Mouse (Mus musculus) cerebral cortex, adult 2 months (tissue): ENCODE measurements around the gene Ly6g5b.

Source experiments
- WGBS: fragments of 180-500 bp; shearing (Covaris S2); methylation state at CpG from one replicate; pipeline ENCODE4 v1.1.7; 2018; 5-methylcytosine and 5-hydroxymethylcytosine counted together

Ly6g5b gene

DNA sequence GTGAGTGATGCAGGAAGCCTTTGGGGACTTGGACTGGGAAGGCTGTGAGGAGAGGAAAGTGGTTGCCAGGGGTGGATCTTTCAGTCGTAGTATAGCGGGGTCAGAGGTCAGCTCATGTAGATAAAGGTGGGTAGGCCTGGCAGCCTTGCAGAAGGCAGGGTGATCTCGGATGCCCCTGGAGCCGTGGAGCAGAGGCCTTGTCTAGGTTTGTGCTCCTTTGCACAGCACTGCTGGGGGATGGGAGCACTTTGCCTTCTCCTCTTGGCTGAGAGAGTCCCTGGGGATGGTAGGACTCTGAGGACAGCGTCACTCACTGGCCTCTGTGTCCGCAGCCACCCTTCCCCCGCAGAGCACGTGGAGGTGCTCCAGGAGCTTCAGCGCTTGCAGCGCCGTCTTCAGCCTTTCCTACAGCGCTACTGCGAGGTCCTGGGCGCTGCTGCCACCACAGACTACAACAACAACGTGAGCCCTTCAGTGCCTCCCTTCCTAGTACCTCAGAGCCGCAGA lies 25.3 kb upstream of the Ly6g5b start:
- WGBS: 79% methylated on average over 16 of the region's 16 CpGs

- WGBS: 85% methylated on average over 3 of the region's 3 CpGs
These were observed 24.0 kb upstream of the Ly6g5b start for GRCm38 (mm10) chr17:35139269-35139668.

DNA sequence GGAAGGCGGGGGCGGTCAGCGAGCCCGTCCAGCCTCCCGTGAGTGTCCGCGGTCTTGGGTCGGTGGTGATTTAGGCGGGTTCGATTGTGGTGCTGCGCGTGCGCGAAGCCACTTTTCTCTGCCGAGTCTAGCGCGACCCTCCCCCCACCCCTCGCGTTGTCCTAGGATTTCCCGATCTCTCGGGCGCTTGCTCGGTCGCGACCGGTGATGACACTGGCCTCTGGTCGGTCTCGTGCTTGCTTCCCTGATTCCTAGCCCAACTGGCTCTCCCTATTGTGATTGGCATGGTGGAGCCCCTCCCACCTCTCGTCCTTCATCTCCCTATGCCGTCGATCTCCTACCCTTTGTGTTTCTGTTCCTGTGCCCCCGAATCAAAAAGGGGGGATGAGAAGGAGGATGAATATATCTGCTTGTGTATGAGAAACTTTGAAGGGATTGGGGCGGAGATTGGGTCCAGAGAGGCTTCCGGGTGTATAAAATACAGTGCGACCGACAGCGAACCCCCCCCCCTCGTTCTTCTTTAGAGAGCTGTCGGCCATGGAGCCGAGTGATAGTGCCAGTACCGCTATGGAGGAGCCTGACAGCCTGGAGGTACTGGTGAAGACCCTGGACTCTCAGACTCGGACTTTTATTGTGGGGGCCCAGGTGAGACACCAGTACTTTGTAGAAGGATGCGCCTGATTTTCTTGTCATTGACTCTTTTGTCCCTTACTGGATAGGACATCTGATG lies 20.5 kb upstream of the Ly6g5b start:
- under 1% methylated on average over 42 of the region's 43 CpGs for WGBS

- under 1% methylated on average over 65 of the region's 66 CpGs for WGBS
These were observed 19.8 kb upstream of the Ly6g5b start, which contains the start of gene Bag6 for GRCm38 (mm10) chr17:35134801-35135590. Bag6 (plus strand) TSS chr17:35135178.

DNA sequence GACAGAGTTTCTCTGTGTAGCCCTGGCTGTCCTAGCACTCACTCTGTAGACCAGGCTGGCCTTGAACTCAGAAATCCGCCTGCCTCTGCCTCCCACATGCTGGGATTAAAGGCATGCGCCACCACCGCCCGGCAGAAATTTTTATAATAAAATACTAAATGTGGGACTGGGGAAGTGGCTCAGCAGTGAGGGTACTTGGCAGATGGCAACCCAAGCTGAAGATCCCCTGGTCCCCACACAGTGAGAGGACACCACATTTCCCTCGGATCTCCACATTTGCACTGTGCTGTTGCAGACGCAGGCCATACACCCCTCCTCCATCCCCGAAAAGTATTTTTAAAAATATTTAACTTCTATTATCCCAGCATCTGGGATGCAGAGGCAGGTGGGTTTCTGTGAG lies 18.3 kb upstream of the Ly6g5b start:
- WGBS: 95% methylated on average over 7 of the region's 7 CpGs

- 75% methylated on average over 3 of the region's 3 CpGs for WGBS
These were observed 16.9 kb upstream of the Ly6g5b start for GRCm38 (mm10) chr17:35132174-35132560.

GRCm38 (mm10) chr17:35131500-35132173 lies 16.4 kb upstream of the Ly6g5b start, which contains the start of gene Apom:
Apom (minus strand) TSS chr17:35132050.
- 79% methylated on average over 15 of the region's 15 CpGs for WGBS

GRCm38 (mm10) chr17:35131038-35131437 lies 15.8 kb upstream of the Ly6g5b start:
- 75% methylated on average over 8 of the region's 8 CpGs for WGBS

- WGBS: 79% methylated on average over 11 of the region's 11 CpGs
These were observed 13.8 kb upstream of the Ly6g5b start for GRCm38 (mm10) chr17:35128996-35129395.

DNA sequence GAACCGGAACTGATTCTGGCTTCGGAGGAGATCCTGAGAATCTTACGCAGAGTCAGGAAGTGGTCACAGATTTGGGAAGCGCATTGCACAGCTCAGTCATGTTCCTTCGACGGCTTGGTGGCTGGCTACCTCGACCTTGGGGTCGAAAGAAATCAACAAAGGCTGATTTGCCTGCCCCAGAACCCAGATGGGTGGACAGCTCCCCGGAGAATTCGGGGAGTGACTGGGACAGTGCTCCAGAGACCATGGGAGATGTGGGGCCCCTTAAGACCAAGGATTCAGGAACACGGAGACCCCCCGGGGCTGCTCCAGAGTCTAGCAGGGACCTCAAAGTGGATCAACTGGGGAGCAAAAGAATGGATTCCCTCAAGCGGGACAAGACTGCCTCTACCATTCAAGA lies 11.8 kb upstream of the Ly6g5b start:
- 65% methylated on average over 13 of the region's 13 CpGs for WGBS

GRCm38 (mm10) chr17:35126206-35126611 lies 11.0 kb upstream of the Ly6g5b start, which contains the start of gene D17H6S53E:
D17H6S53E (plus strand) TSS chr17:35126373.
- under 1% methylated on average over 36 of the region's 36 CpGs for WGBS

- 25% methylated on average over 6 of the region's 6 CpGs for WGBS
These were observed 10.3 kb upstream of the Ly6g5b start for GRCm38 (mm10) chr17:35125578-35125977.

DNA sequence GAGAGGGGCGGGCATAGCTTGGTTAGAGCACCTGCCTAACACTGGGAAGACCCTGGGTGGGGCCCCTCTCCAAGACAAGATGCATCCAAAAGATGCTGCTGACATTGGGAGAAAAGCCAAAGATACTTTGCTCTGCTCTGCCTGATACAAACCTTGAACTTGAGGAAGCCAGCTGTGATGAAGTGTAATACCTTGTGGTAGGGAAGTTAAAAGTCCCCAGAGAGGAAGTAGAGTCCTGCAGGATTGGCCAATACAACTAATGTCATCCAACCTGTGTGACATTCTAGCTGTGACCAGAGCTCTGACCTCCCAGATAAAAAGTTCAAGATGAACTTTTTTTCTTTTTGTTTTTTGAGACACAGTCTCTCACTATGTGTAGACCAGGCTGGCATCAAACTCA lies 9.9 kb upstream of the Ly6g5b start:
- 94% methylated on average over 1 of the region's 1 CpGs for WGBS

- 91% methylated on average over 12 of the region's 12 CpGs for WGBS
These were observed 9.2 kb upstream of the Ly6g5b start for GRCm38 (mm10) chr17:35124261-35124896.

DNA sequence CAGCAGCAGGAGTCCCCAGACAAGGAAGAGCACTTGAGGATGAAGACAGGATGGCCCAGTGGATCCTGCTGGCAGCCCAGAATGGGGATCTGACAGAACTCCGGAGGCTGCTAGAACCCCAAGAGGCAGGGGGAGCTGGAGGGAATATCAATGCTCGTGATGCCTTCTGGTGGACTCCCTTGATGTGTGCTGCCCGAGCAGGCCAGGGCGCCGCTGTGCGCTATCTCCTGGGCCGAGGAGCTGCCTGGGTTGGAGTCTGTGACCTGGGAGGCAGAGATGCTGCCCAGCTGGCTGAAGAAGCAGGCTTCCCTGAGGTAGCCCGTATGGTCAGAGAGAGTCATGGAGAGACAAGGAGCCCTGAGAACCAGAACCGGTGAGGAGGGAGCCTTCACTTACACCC lies 8.1 kb upstream of the Ly6g5b start:
- 89% methylated on average over 9 of the region's 9 CpGs for WGBS

GRCm38 (mm10) chr17:35121871-35122303 lies 6.7 kb upstream of the Ly6g5b start, which contains the start of gene Csnk2b:
Csnk2b (minus strand) TSS chr17:35122053.
- under 1% methylated on average over 19 of the region's 19 CpGs for WGBS

GRCm38 (mm10) chr17:35121143-35121799 lies 6.0 kb upstream of the Ly6g5b start, which contains the start of gene Gpank1:
Gpank1 (plus strand) TSS chr17:35121455.
- WGBS: under 1% methylated on average over 50 of the region's 50 CpGs

DNA sequence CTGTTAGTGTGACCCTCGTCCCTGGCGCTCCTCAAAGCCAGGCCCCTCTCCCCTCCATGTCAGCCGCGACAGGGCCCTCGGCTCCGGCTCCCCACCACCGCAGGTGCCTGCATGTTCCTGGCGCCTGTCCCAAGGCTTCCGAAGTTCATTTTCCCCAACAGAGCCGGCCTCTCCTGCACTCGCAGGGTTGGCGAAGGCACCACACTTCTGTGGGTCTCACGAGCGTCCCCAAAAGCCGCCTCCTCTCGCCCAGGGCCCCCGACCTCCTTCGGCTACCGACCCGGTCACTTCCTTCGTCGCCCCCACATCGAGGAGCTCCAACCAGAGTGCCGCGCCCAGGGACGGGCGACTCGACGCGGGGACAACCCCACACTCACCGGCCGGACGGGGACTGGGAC lies 5.5 kb upstream of the Ly6g5b start:
- WGBS: under 1% methylated on average over 33 of the region's 33 CpGs

- 72% methylated on average over 9 of the region's 9 CpGs for WGBS
These were observed 3.5 kb downstream of the Ly6g5b start for GRCm38 (mm10) chr17:35111774-35112173.

DNA sequence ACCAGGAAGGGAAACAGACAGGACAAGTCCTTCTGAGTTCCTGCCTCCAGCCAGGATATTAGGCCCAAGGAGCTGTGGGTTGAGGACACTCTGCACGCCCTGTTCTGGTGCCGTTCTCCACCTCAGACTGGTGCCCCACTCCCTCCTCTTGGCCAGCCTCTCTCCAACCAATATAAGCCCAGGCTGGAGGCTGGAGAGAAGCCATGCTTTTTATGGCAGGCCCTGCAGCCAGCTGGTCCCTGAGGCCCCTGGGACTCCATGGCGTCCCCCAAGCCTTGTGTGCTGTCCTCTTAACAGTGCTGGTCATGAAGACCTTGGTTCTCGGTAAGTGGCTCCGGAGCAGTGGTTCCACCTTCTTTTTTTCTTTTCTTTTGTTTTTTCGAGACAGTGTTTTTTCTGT lies 7.1 kb downstream of the Ly6g5b start, which contains the start of gene Ly6g5c:
TSS of gene Ly6g5c (plus strand) at position 183 of the 400 bp plus-strand sequence.
- 76% methylated on average over 6 of the region's 6 CpGs for WGBS

GRCm38 (mm10) chr17:35106522-35106921 lies 8.7 kb downstream of the Ly6g5b start:
- WGBS: 56% methylated on average over 3 of the region's 3 CpGs
